Mouse (Mus musculus): ENCODE data around the gene Pafah1b1. TPM values are rescaled to one million over a fixed set of nuclear protein-coding genes. Genes with fewer than 3 reads are reported as not detected.

Gene Pafah1b1
- polyA plus RNA-seq, 1 experiment from 2014 or later = 44.9 TPM

DNA sequence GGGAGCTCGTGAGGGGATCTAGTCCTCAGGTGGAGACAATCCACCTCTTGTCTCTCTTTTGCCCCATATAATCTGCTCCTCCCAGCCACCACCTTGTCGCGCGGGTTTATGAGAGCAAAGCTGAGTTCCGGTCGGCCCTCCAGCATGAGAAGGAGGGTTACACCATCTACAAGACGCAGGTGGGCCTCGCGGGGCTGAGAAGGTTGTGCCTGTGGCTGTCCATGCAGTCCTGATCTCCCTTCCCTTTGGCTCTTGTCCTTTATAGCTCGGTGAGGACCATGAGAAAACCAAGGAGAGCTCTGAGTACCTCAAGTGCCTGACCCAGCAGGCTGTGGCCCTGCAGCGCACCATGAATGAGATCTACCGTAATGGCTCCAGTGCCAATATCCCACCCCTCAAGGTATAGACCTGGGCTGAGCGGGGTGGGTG is 56.9 kb downstream of the Pafah1b1 start:
- no peaks in the 10 kb centered on the region for H3K9me3 ChIP-seq (ENCODE audit: control insufficient read depth, low read length)
- H3K27me3 ChIP-seq (ENCODE audit: control insufficient read depth, insufficient read depth, low read depth, low read length) = no peaks in the 10 kb centered on the region
- WGBS = 90% methylated on average over 13 of the region's 13 CpGs
- no peaks in the 10 kb centered on the region for H3K4me1 ChIP-seq (replicated peaks; ENCODE audit: control insufficient read depth, insufficient read depth, low read length)
- H3K36me3 ChIP-seq (ENCODE audit: control insufficient read depth, insufficient read depth, low read length) = peaks cover 34% of the 10 kb centered on the region
- H3K27ac ChIP-seq (ENCODE audit: low read length) = no peak overlapping the region
- ATAC-seq (ENCODE audit: low read depth) = no peak
- no peak overlapping the region for H3K4me2 ChIP-seq (ENCODE audit: low read depth, low read length)
- no peak overlapping the region for H3K9ac ChIP-seq (ENCODE audit: low read length)
- H3K4me3 ChIP-seq (ENCODE audit: low read length) = no peak overlapping the region

DNA sequence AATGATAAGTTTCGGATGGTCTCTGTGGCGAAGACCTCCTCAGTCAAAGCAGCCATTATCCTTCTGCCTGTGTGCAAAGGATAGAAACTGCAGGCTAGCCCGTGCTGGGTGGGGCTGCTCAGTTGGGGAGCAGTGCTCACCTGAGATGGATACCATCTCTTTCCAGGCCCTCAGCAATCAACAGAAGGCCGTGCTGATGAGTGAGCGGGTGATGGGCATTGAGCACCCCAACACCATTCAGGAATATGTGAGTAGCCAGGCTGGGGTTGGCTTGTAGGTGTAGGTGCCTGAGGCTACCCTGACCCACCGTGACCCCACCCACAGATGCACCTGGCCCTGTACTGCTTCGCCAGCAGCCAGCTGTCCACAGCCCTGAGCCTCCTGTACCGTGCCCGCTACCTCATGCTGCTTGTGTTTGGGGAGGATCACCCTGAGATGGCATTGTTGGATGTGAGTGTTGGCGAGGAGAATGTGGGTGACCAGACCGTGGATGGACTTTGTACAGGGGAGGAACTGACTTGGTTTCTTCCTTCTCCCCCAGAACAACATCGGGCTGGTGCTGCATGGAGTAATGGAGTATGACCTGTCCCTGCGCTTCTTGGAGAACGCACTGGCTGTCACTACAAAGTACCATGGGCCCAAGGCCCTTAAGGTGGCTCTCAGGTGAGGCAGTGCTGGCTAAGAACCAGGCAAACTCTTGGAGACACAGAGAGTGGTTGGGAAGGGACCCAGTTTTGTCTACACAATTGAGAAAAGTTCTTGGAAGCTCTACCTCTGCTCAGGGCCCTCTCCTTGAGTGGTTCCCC is 57.5 kb downstream of the Pafah1b1 start:
- H3K9ac ChIP-seq (ENCODE audit: low read length) = no peak overlapping the region
- H3K27me3 ChIP-seq (ENCODE audit: control insufficient read depth, insufficient read depth, low read depth, low read length) = no peaks in the 10 kb centered on the region
- H3K4me2 ChIP-seq (ENCODE audit: low read depth, low read length) = no peak overlapping the region
- no peaks in the 10 kb centered on the region for H3K9me3 ChIP-seq (ENCODE audit: control insufficient read depth, low read length)
- WGBS = 93% methylated on average over 14 of the region's 14 CpGs
- no peaks in the 10 kb centered on the region for H3K4me1 ChIP-seq (replicated peaks; ENCODE audit: control insufficient read depth, insufficient read depth, low read length)
- H3K27ac ChIP-seq (ENCODE audit: low read length) = no peak overlapping the region
- no peak overlapping the region for H3K4me3 ChIP-seq (ENCODE audit: low read length)
- peaks cover 39% of the 10 kb centered on the region for H3K36me3 ChIP-seq (ENCODE audit: control insufficient read depth, insufficient read depth, low read length)
- ATAC-seq (ENCODE audit: low read depth) = no peak

DNA sequence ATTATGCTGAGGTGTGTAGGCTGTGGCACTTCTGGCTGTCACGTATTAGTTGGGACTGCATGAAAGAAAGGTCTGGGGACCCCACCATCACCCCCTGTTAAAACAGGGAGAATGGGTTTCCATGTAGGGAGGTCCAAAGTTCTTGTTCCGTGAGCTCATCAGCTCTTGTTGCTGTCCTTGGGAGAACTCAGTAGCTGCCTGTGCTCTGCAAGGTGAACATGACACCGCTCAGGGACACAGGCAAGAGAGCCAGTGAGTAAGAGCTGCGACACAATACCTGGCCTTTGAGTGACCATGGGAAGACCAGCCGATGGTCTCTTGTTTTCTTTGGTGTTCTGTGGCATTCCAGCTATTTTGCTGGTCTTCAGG is 58.2 kb downstream of the Pafah1b1 start:
- H3K9ac ChIP-seq (ENCODE audit: low read length) = no peak overlapping the region
- WGBS = 89% methylated on average over 5 of the region's 5 CpGs
- no peak overlapping the region for H3K27ac ChIP-seq (ENCODE audit: low read length)
- no peaks in the 10 kb centered on the region for H3K9me3 ChIP-seq (ENCODE audit: control insufficient read depth, low read length)
- no peaks in the 10 kb centered on the region for H3K4me1 ChIP-seq (replicated peaks; ENCODE audit: control insufficient read depth, insufficient read depth, low read length)
- peaks cover 42% of the 10 kb centered on the region for H3K36me3 ChIP-seq (ENCODE audit: control insufficient read depth, insufficient read depth, low read length)
- no peaks in the 10 kb centered on the region for H3K27me3 ChIP-seq (ENCODE audit: control insufficient read depth, insufficient read depth, low read depth, low read length)
- H3K4me3 ChIP-seq (ENCODE audit: low read length) = no peak overlapping the region
- no peak overlapping the region for H3K4me2 ChIP-seq (ENCODE audit: low read depth, low read length)
- no peak for ATAC-seq (ENCODE audit: low read depth)

DNA sequence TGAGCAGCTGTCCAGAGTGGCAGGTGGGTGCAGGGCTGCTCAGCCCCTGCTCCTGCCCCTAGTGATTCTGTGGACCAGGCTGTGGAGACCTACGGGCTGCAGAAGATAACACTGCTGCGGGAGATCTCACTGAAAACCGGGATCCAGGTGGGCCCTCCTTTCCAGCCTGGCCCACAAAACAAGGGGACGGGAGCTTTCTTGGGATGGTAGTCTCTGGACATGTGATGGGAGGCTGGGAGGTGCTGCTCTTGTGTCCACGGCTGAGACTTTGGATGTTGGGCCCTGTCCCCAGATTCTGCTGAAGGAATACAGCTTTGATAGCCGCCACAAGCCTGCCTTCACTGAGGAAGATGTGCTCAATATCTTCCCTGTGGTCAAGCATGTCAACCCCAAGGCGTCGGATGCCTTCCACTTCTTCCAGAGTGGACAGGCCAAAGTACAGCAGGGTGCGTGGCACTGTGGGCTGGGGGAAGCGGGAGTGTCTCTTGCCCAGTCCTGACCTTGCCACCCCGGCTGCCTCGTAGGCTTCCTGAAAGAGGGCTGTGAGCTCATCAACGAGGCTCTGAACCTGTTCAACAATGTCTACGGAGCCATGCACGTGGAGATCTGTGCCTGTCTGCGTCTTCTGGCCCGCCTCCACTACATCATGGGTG is 58.7 kb downstream of the Pafah1b1 start:
- H3K4me3 ChIP-seq (ENCODE audit: low read length) = no peak overlapping the region
- no peak for ATAC-seq (ENCODE audit: low read depth)
- WGBS = 93% methylated on average over 17 of the region's 17 CpGs
- H3K27ac ChIP-seq (ENCODE audit: low read length) = no peak overlapping the region
- H3K9ac ChIP-seq (ENCODE audit: low read length) = no peak overlapping the region
- H3K36me3 ChIP-seq (ENCODE audit: control insufficient read depth, insufficient read depth, low read length) = peaks cover 42% of the 10 kb centered on the region
- no peaks in the 10 kb centered on the region for H3K27me3 ChIP-seq (ENCODE audit: control insufficient read depth, insufficient read depth, low read depth, low read length)
- no peak overlapping the region for H3K4me2 ChIP-seq (ENCODE audit: low read depth, low read length)
- no peaks in the 10 kb centered on the region for H3K4me1 ChIP-seq (replicated peaks; ENCODE audit: control insufficient read depth, insufficient read depth, low read length)
- no peaks in the 10 kb centered on the region for H3K9me3 ChIP-seq (ENCODE audit: control insufficient read depth, low read length)

DNA sequence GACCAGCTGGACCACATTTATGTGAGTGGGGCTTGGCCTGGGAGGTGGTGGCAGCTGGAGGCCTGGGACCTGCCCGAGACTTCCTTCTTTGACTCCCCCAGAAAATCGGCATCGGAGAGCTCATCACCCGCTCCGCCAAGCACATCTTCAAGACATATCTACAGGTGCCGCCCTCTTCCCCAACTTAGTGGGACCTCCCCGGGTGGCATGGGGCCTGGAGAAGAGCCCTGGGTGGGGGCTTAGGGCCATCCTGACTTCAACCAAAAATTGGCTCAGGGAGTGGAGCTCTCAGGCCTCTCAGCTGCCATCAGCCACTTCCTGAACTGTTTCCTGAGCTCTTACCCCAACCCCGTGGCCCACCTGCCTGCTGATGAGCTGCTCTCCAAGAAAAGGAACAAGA is 59.6 kb downstream of the Pafah1b1 start:
- peaks cover 50% of the 10 kb centered on the region for H3K36me3 ChIP-seq (ENCODE audit: control insufficient read depth, insufficient read depth, low read length)
- H3K9ac ChIP-seq (ENCODE audit: low read length) = no peak overlapping the region
- H3K27ac ChIP-seq (ENCODE audit: low read length) = no peak overlapping the region
- ATAC-seq (ENCODE audit: low read depth) = no peak
- 88% methylated on average over 8 of the region's 8 CpGs for WGBS
- no peaks in the 10 kb centered on the region for H3K27me3 ChIP-seq (ENCODE audit: control insufficient read depth, insufficient read depth, low read depth, low read length)
- no peaks in the 10 kb centered on the region for H3K4me1 ChIP-seq (replicated peaks; ENCODE audit: control insufficient read depth, insufficient read depth, low read length)
- H3K4me2 ChIP-seq (ENCODE audit: low read depth, low read length) = no peak overlapping the region
- H3K9me3 ChIP-seq (ENCODE audit: control insufficient read depth, low read length) = no peaks in the 10 kb centered on the region
- H3K4me3 ChIP-seq (ENCODE audit: low read length) = no peak overlapping the region

DNA sequence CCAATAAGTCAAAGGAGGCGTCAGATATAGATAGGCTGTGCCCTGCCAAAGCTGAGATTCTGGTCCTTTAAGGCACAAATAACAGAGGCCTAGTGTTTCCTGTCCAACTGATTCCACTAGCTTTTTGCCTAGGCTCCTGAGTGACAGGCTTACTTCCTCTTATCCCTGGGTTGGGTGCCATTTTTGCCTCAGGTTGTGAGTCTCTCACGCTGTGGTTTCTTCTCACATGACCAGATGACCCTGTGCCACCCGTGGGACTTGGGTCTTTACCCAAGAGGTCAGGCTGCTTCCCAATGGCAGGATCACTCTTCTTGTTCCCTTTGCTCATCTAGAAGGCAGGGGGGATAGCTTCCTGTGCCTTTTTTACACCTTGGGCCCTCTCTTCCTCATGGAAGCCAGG is 60.2 kb downstream of the Pafah1b1 start:
- Histone ChIP-seq H3K27me3 (ENCODE audit: control insufficient read depth, insufficient read depth, low read depth, low read length) (no peaks in the 10 kb centered on the region), H3K9ac (ENCODE audit: low read length) (no peak overlapping the region), H3K4me1 (replicated peaks; ENCODE audit: control insufficient read depth, insufficient read depth, low read length) (no peaks in the 10 kb centered on the region), H3K27ac (ENCODE audit: low read length) (no peak overlapping the region), H3K9me3 (ENCODE audit: control insufficient read depth, low read length) (no peaks in the 10 kb centered on the region), H3K36me3 (ENCODE audit: control insufficient read depth, insufficient read depth, low read length) (peaks cover 52% of the 10 kb centered on the region), H3K4me3 (ENCODE audit: low read length) (no peak overlapping the region), H3K4me2 (ENCODE audit: low read depth, low read length) (no peak overlapping the region)
- ATAC-seq (ENCODE audit: low read depth) = no peak
- 86% methylated on average over 3 of the region's 3 CpGs for WGBS

DNA sequence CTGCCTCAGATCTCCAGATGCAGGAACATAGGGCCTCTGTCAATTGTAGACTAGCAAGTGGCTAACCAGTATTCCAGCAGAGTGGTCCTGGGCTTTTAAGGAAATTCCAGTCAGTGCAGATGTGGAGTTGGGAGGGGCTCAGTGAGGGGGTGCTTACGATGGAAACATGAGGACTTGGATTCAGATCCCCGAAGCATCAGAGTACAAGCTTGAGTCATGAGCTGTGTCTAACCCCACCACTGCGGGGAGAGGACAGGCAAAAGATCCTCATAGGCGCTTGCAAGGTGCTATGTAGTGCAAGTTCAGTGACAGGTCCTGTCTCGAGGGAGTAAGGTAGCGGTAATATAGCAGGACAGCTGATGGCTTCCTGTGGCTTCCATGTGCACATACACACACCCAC is 62.2 kb downstream of the Pafah1b1 start:
- no peak overlapping the region for H3K4me3 ChIP-seq (ENCODE audit: low read length)
- no peak overlapping the region for H3K27ac ChIP-seq (ENCODE audit: low read length)
- no peak overlapping the region for H3K9ac ChIP-seq (ENCODE audit: low read length)
- H3K4me1 ChIP-seq (replicated peaks; ENCODE audit: control insufficient read depth, insufficient read depth, low read length) = no peaks in the 10 kb centered on the region
- H3K9me3 ChIP-seq (ENCODE audit: control insufficient read depth, low read length) = peaks cover 2% of the 10 kb centered on the region; the same call in 1 of the 2 replicates
- H3K36me3 ChIP-seq (ENCODE audit: control insufficient read depth, insufficient read depth, low read length) = peaks cover 62% of the 10 kb centered on the region
- no peaks in the 10 kb centered on the region for H3K27me3 ChIP-seq (ENCODE audit: control insufficient read depth, insufficient read depth, low read depth, low read length)
- ATAC-seq (ENCODE audit: low read depth) = no peak
- WGBS = 84% methylated on average over 6 of the region's 6 CpGs
- no peak overlapping the region for H3K4me2 ChIP-seq (ENCODE audit: low read depth, low read length)

DNA sequence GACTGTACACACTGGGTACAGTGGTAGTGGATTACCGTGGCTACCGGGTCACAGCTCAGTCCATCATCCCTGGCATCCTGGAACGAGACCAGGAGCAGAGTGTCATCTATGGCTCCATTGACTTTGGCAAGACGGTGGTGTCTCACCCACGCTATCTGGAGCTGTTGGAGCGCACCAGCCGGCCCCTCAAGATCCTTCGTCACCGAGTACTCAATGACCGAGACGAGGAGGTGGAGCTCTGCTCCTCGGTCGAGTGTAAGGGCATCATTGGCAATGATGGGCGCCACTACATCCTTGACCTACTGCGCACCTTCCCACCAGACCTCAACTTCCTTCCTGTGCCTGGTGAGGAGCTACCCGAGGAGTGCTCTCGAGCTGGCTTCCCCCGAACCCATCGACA is 62.8 kb downstream of the Pafah1b1 start:
- Histone ChIP-seq H3K4me1 (replicated peaks; ENCODE audit: control insufficient read depth, insufficient read depth, low read length) (no peaks in the 10 kb centered on the region), H3K4me2 (ENCODE audit: low read depth, low read length) (no peak overlapping the region), H3K27me3 (ENCODE audit: control insufficient read depth, insufficient read depth, low read depth, low read length) (no peaks in the 10 kb centered on the region), H3K27ac (ENCODE audit: low read length) (no peak overlapping the region), H3K9ac (ENCODE audit: low read length) (no peak overlapping the region), H3K4me3 (ENCODE audit: low read length) (no peak overlapping the region), H3K36me3 (ENCODE audit: control insufficient read depth, insufficient read depth, low read length) (peaks cover 62% of the 10 kb centered on the region), H3K9me3 (ENCODE audit: control insufficient read depth, low read length) (peaks cover 2% of the 10 kb centered on the region; the same call in 1 of the 2 replicates)
- no peak for ATAC-seq (ENCODE audit: low read depth)
- 88% methylated on average over 19 of the region's 19 CpGs for WGBS

DNA sequence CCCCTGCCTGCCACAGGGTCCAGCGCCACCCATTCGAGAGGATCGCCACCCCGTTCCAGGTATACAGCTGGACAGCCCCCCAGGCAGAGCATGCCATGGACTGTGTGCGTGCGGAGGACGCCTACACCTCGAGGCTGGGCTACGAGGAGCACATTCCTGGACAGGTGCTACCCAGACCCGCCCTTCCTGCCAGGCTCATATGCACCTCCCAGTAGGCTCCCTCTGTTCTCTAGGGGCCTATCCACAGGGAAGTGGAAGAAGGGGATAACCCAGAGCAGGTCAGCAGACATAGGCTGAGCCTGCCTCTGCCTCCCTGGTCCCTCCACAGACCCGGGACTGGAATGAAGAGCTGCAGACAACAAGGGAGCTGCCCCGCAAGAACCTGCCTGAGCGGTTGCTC is 64.1 kb downstream of the Pafah1b1 start:
- no peak overlapping the region for H3K27ac ChIP-seq (ENCODE audit: low read length)
- no peak overlapping the region for H3K9ac ChIP-seq (ENCODE audit: low read length)
- no peaks in the 10 kb centered on the region for H3K27me3 ChIP-seq (ENCODE audit: control insufficient read depth, insufficient read depth, low read depth, low read length)
- ATAC-seq (ENCODE audit: low read depth) = no peak
- peaks cover 55% of the 10 kb centered on the region for H3K36me3 ChIP-seq (ENCODE audit: control insufficient read depth, insufficient read depth, low read length)
- H3K4me3 ChIP-seq (ENCODE audit: low read length) = no peak overlapping the region
- no peaks in the 10 kb centered on the region for H3K4me1 ChIP-seq (replicated peaks; ENCODE audit: control insufficient read depth, insufficient read depth, low read length)
- 94% methylated on average over 13 of the region's 13 CpGs for WGBS
- no peak overlapping the region for H3K4me2 ChIP-seq (ENCODE audit: low read depth, low read length)
- H3K9me3 ChIP-seq (ENCODE audit: control insufficient read depth, low read length) = peaks cover 2% of the 10 kb centered on the region; the same call in 1 of the 2 replicates

All from lung, embryonic 16.5 days (tissue).